9 mouse cellular contexts compared by ENCODE assay signal in genomic region chr17:31637866-31638570, GRCm38 (mm10). TPM values are rescaled to one million over a fixed set of nuclear protein-coding genes. Genes with fewer than 3 reads are reported as not detected.
DNase-seq lines count a peak whose midpoint lies in the region; ATAC-seq lines count a peak whose summit lies in the region.
"Had no signal": no experiment of that assay in that cellular context is flagged by ENCODE, and none has a peak within 500 bp of the region (broad histone marks: within the 10 kb centered on the region; RNA-seq: fewer than 3 reads in every experiment).

No protein-coding gene starts in this region.

- intact Hi-C loops in left cerebral cortex, postnatal 36 days (cut with DNase I) = no loop called here

- peak; percentile 62 for DNase-seq in adrenal gland, postnatal 10 days
- no peak for DNase-seq in adrenal gland, adult 18-20 months (ENCODE audit: low spot score in 2 of 2)
- DNase-seq in ovary, adult 18-20 months (ENCODE audit: low spot score) = peak; percentile 69
- DNase-seq in ovary, postnatal 14 days (ENCODE audit: low spot score) = no peak
- peak; percentile 68 for DNase-seq in heart, postnatal 4 days
- DNase-seq in left cerebral cortex, postnatal 36 days (ENCODE audit: low spot score in 2 of 2) = peak; percentile 49 to 57
- peak; percentile 64 to 66 for DNase-seq in right cerebral cortex, adult 2 months (ENCODE audit: low spot score in 2 of 2)

- no peak for ATAC-seq in CD4-positive, CD25-positive, alpha-beta regulatory T cell, adult 4 months

RNA-seq across cellular contexts. Expression of gene Cbs, which starts 1.0 kb away (rescaled TPM):
- 10 to 100 TPM; 17.8 to 39.9 TPM for total RNA-seq in adrenal gland, postnatal 10 days (2021)
- 1 to 10 TPM; 3.0 to 7.7 TPM for total RNA-seq in adrenal gland, adult 18-20 months (2021)
- total RNA-seq in heart, postnatal 4 days (2021) = 1 to 10 TPM in 1 of 2 experiments, under 1 TPM in 1; 0.45 to 1.1 TPM
- 10 to 100 TPM; 34.8 to 50.0 TPM for total RNA-seq in left cerebral cortex, postnatal 36 days (2021)
- under 1 TPM in 1 of 2 experiments, not detected in 1; 0.61 TPM for polyA plus RNA-seq in CD4-positive, CD25-positive, alpha-beta regulatory T cell, adult 4 months (2017; shearing (Covaris generic))

RNA-seq across cellular contexts. Expression of gene U2af1, which starts 20.7 kb away (rescaled TPM):
- 100 to 1,000 TPM; 145 to 150 TPM for total RNA-seq in adrenal gland, postnatal 10 days (2021)
- total RNA-seq in adrenal gland, adult 18-20 months (2021) = 100 to 1,000 TPM; 147 to 149 TPM
- 100 to 1,000 TPM; 160 to 162 TPM for total RNA-seq in heart, postnatal 4 days (2021)
- 100 to 1,000 TPM; 112 to 118 TPM for total RNA-seq in left cerebral cortex, postnatal 36 days (2021)
- 100 to 1,000 TPM in 1 of 2 experiments, 10 to 100 TPM in 1; 53.7 to 103 TPM for polyA plus RNA-seq in CD4-positive, CD25-positive, alpha-beta regulatory T cell, adult 4 months (2017; shearing (Covaris generic))

RNA-seq across cellular contexts. Expression of gene Cryaa, which starts 39.6 kb away (rescaled TPM):
- not detected for total RNA-seq in adrenal gland, postnatal 10 days (2021)
- total RNA-seq in adrenal gland, adult 18-20 months (2021) = not detected
- not detected for total RNA-seq in heart, postnatal 4 days (2021)
- not detected for total RNA-seq in left cerebral cortex, postnatal 36 days (2021)
- not detected for polyA plus RNA-seq in CD4-positive, CD25-positive, alpha-beta regulatory T cell, adult 4 months (2017; shearing (Covaris generic))
- total RNA-seq: layer of hippocampus, adult 18-20 months had no signal

Comparison
In these comparisons a context has a peak if more than half of its experiments do, and no peak if none do; other contexts are left out.
1. DNase-seq: peak in adrenal gland, postnatal 10 days (single experiment), ovary, adult 18-20 months (single experiment), heart, postnatal 4 days (single experiment), left cerebral cortex, postnatal 36 days (2 of 2) and right cerebral cortex, adult 2 months (2 of 2); none in adrenal gland, adult 18-20 months (0 of 2) and ovary, postnatal 14 days (single experiment).